Mouse (Mus musculus): ENCODE results near the gene Dgke.
A peak's percentile ranks its signal among the peaks of the same experiment; 100 is the strongest.

DNA sequence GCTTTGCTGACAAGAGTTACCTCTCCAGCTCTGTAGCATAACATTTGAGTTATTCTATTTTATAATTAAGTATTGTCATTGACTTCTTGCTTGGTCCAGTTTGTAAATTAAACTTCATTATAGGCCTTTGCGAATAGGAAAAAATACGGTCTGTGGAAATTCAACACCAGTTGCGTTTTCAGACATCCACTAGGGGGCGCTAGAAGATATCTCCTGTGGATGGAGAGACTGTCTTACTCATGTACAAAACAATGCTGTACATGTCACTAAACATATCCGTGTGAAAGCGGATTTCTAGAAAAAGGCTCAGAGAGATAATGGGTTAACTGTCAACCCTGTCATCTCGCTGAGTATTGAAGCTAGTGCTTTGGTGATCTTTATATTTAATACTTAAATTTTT is 18.0 kb upstream of the Dgke start:
- TF ChIP-seq CTCF (conservative IDR thresholded peaks at IDR 0.05; ENCODE audit: low read length): peak; percentile 92
- TF ChIP-seq NANOG (IDR thresholded peaks at IDR 0.05; ENCODE audit: borderline replicate concordance, low read length): no peak
